20 mouse cellular contexts compared by ENCODE assay signal in genomic region chr17:43645136-43645535, GRCm38 (mm10). TPM values are rescaled to one million over a fixed set of nuclear protein-coding genes. Genes with fewer than 3 reads are reported as not detected.
A peak's percentile ranks its signal among the peaks of the same experiment; 100 is the strongest.
DNase-seq lines count a peak whose midpoint lies in the region; ATAC-seq lines count a peak whose summit lies in the region.
"Had no signal": no experiment of that assay in that cellular context is flagged by ENCODE, and none has a peak within 500 bp of the region (broad histone marks: within the 10 kb centered on the region; RNA-seq: fewer than 3 reads in every experiment).

No protein-coding gene starts in this region.

- DNase-seq in heart, adult 8-10 months (ENCODE audit: low spot score): no peak
- peak; percentile 5 for DNase-seq in A20 (ENCODE audit: low read depth, low spot score)
- DNase-seq in thymus, postnatal 25 days: peak; percentile 42
- no peak for DNase-seq in adrenal gland, postnatal 4 days (ENCODE audit: low spot score in 2 of 2)
- DNase-seq in spleen, postnatal 36 days (ENCODE audit: low spot score in 2 of 2): no peak
- DNase-seq: adrenal gland, adult 2 months; cerebellum, adult 18-20 months; lung, postnatal 14 days; right cerebral cortex, postnatal 25 days had no signal

- H3K4me2 ChIP-seq in heart, embryonic 13.5 days: no peak overlapping the region
- H3K4me2 ChIP-seq: embryonic facial prominence, embryonic 12.5 days; intestine, embryonic 15.5 days; liver, embryonic 15.5 days; neural tube, embryonic 13.5 days had no signal

- H3K27me3 ChIP-seq in heart, embryonic 13.5 days (replicated peaks): no peaks in the 10 kb centered on the region
- H3K27me3 ChIP-seq: embryonic facial prominence, embryonic 12.5 days; heart, embryonic 12.5 days; intestine, embryonic 15.5 days; liver, embryonic 15.5 days; neural tube, embryonic 13.5 days had no signal

- H3K36me3 ChIP-seq in heart, embryonic 13.5 days: peaks cover 33% of the 10 kb centered on the region
- H3K36me3 ChIP-seq: intestine, embryonic 15.5 days; liver, embryonic 15.5 days had no signal

- peaks cover 33% of the 10 kb centered on the region for H3K4me1 ChIP-seq in heart, embryonic 13.5 days
- H3K4me1 ChIP-seq: embryonic facial prominence, embryonic 12.5 days; intestine, embryonic 15.5 days; neural tube, embryonic 13.5 days had no signal

- H3K27ac ChIP-seq in heart, embryonic 13.5 days (replicated peaks): peak overlapping the region; percentile 36; the same call in 1 of the 2 replicates
- H3K27ac ChIP-seq: embryonic facial prominence, embryonic 12.5 days; intestine, embryonic 15.5 days; midbrain, embryonic 10.5 days; neural tube, embryonic 13.5 days had no signal

- H3K9ac ChIP-seq in heart, embryonic 13.5 days: no peak overlapping the region
- H3K9ac ChIP-seq: embryonic facial prominence, embryonic 12.5 days; heart, embryonic 12.5 days; intestine, embryonic 15.5 days; liver, embryonic 15.5 days; neural tube, embryonic 13.5 days had no signal

- peaks cover 4% of the 10 kb centered on the region; the same call in 1 of the 2 replicates for H3K9me3 ChIP-seq in heart, embryonic 13.5 days
- H3K9me3 ChIP-seq: embryonic facial prominence, embryonic 12.5 days; intestine, embryonic 15.5 days; liver, embryonic 15.5 days; neural tube, embryonic 13.5 days had no signal

- ATAC-seq in heart, embryonic 13.5 days (ENCODE audit: extremely low read depth, insufficient number of reproducible peaks, low FRiP score, low TSS enrichment): no peak
- ATAC-seq in megakaryocyte progenitor cell, adult 5-6 weeks (replicated peaks; ENCODE audit: poor library complexity): 0 out of 2 replicates have a peak, but pooled peaks have one; percentile 37

- no peak overlapping the region for H3K4me3 ChIP-seq in heart, embryonic 13.5 days
- H3K4me3 ChIP-seq: embryonic facial prominence, embryonic 12.5 days; heart, embryonic 12.5 days; intestine, embryonic 15.5 days; liver, embryonic 15.5 days; midbrain, embryonic 10.5 days; neural tube, embryonic 13.5 days had no signal

- 75% methylated on average over 3 of the region's 3 CpGs for WGBS in heart, embryonic 13.5 days

RNA-seq across cellular contexts. Expression of gene Tdrd6, which starts 15.0 kb away (rescaled TPM):
- polyA plus RNA-seq in heart, embryonic 13.5 days (2015; fragmentation: Nextera tagmentation; extraction: Ambion mirVana): 0.14 TPM in 1 of 2 replicates, not detected in the other
- under 1 TPM in 1 of 4 experiments, not detected in 3; 0.03 TPM for total RNA-seq in heart, adult 8-10 months (2022)
- not detected in 2 replicates for total RNA-seq in megakaryocyte progenitor cell, adult 5-6 weeks (2015)
- total RNA-seq in megakaryocyte progenitor cell, adult 5-6 weeks (2017): not detected in 2 replicates
- total RNA-seq in adrenal gland, postnatal 4 days (2021): under 1 TPM; 0.06 to 0.11 TPM
- total RNA-seq: adrenal gland, adult 2 months; gastrocnemius, adult 8-10 months had no signal
- polyA plus RNA-seq: adrenal gland, adult 2 months; kidney, embryonic 14.5 days; large intestine, adult 2 months; liver, embryonic 15.5 days had no signal

RNA-seq across cellular contexts. Expression of gene Slc25a27, which starts 21.9 kb away (rescaled TPM):
- polyA plus RNA-seq in heart, embryonic 13.5 days (2015; fragmentation: Nextera tagmentation; extraction: Ambion mirVana): 13.9 and 15.5 TPM in 2 replicates
- 1 to 10 TPM; 1.3 to 4.1 (median 3.5) TPM for total RNA-seq in heart, adult 8-10 months (2022)
- total RNA-seq in megakaryocyte progenitor cell, adult 5-6 weeks (2015): 1.6 and 2.5 TPM in 2 replicates
- 0.29 and 4.1 TPM in 2 replicates for total RNA-seq in megakaryocyte progenitor cell, adult 5-6 weeks (2017)
- total RNA-seq in adrenal gland, postnatal 4 days (2021): 10 to 100 TPM in 1 of 2 experiments, 1 to 10 TPM in 1; 9.8 to 13.5 TPM

RNA-seq across cellular contexts. Expression of gene Cyp39a1, which starts 22.1 kb away (rescaled TPM):
- 38.6 and 45.9 TPM in 2 replicates for polyA plus RNA-seq in heart, embryonic 13.5 days (2015; fragmentation: Nextera tagmentation; extraction: Ambion mirVana)
- 1 to 10 TPM; 4.3 to 6.4 (median 5.3) TPM for total RNA-seq in heart, adult 8-10 months (2022)
- 2.1 and 2.6 TPM in 2 replicates for total RNA-seq in megakaryocyte progenitor cell, adult 5-6 weeks (2015)
- total RNA-seq in megakaryocyte progenitor cell, adult 5-6 weeks (2017): 3.7 and 4.1 TPM in 2 replicates
- total RNA-seq in adrenal gland, postnatal 4 days (2021): 1 to 10 TPM; 8.6 to 10.0 TPM

Comparison
In these comparisons a context has a peak if more than half of its experiments do, and no peak if none do; other contexts are left out.
1. DNase-seq: peak in A20 (single experiment) and thymus, postnatal 25 days (single experiment); none in heart, adult 8-10 months (single experiment), adrenal gland, postnatal 4 days (0 of 2) and spleen, postnatal 36 days (0 of 2).